Mouse (Mus musculus) forebrain, embryonic 16.5 days (tissue): ENCODE data around the gene Spef1. TPM values are rescaled to one million over a fixed set of nuclear protein-coding genes. Genes with fewer than 3 reads are reported as not detected.
A peak's percentile ranks its signal among the peaks of the same experiment; 100 is the strongest.

ENCODE experiments used
- ATAC-seq: fragments of 200-750 bp; cut with Nextera tagmentation; 2 replicates; pipeline ENCODE4 v1.8.0; 2017; ENCODE audit warnings: mild to moderate bottlenecking, moderate library complexity
- H3K27ac ChIP-seq: fragments of 300-500 bp; sonication (generic); 2 replicates; pipeline ENCODE4 v1.5.1; 2014; ENCODE audit warnings: low read length, control low read depth
- H3K27me3 ChIP-seq: fragments of 300-500 bp; sonication (generic); replicated peaks from 2 replicates; pipeline ENCODE4 v1.6.1; 2014; ENCODE audit warnings: low read length; ENCODE audit not compliant: control insufficient read depth, insufficient read depth
- H3K36me3 ChIP-seq: fragments of 300-500 bp; sonication (generic); 2 replicates; pipeline ENCODE4 v1.6.1; 2014; ENCODE audit not compliant: control insufficient read depth, insufficient read depth
- H3K4me1 ChIP-seq: fragments of 300-500 bp; sonication (generic); replicated peaks from 2 replicates; pipeline ENCODE4 v1.6.1; 2014; ENCODE audit warnings: low read length; ENCODE audit not compliant: control insufficient read depth, insufficient read depth
- H3K4me2 ChIP-seq: fragments of 300-500 bp; sonication (generic); 2 replicates; pipeline ENCODE4 v1.6.1; 2014; ENCODE audit warnings: mild to moderate bottlenecking, low read length, control low read depth
- H3K4me3 ChIP-seq: fragments of 300-500 bp; sonication (generic); replicated peaks from 2 replicates; pipeline ENCODE4 v1.5.1; 2014; ENCODE audit warnings: mild to moderate bottlenecking, low read length, control low read depth
- H3K9ac ChIP-seq: fragments of 300-500 bp; sonication (generic); replicated peaks from 2 replicates; pipeline ENCODE4 v1.6.1; 2014; ENCODE audit warnings: low read depth, low read length, control low read depth
- H3K9me3 ChIP-seq: fragments of 300-500 bp; sonication (generic); 2 replicates; pipeline ENCODE4 v1.6.1; 2016; ENCODE audit warnings: low read length; ENCODE audit not compliant: control insufficient read depth
- WGBS: fragments of 180-500 bp; shearing (Covaris S2); extraction: QIAGEN DNeasy Blood & Tissue Kit; methylation state at CpG from one replicate; pipeline ENCODE4 v1.1.7; 2014; 5-methylcytosine and 5-hydroxymethylcytosine counted together
- polyA plus RNA-seq: library from polyadenylated mRNA; unstranded; fragments of >200 nt; fragmentation: Nextera tagmentation; extraction: Ambion mirVana; gene quantifications from 2 replicates; pipeline ENCODE4 v1.2.1, GENCODE M21; 2015

The Spef1 gene
- polyA plus RNA-seq, 1 experiment from 2014 or later = 12.6 TPM

DNA sequence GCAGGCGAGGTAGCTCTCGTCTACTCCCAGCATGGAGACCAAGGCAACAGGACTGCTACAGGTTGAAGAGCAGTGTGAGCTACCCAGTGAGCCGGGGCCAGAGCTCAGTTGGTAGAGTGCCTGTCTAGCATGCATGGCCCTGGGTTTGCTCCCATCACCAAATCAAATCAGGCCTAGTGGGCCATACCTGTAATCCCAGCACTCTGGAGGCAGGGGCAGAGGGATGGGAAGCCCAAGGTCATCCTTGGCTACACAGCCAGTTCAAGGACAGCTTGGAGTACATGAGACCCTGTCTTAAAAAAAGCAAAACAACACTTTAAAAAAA, 37.9 kb downstream of the Spef1 start:
- Histone ChIP-seq H3K4me2 (no peak overlapping the region), H3K36me3 (peaks cover 23% of the 10 kb centered on the region)

DNA sequence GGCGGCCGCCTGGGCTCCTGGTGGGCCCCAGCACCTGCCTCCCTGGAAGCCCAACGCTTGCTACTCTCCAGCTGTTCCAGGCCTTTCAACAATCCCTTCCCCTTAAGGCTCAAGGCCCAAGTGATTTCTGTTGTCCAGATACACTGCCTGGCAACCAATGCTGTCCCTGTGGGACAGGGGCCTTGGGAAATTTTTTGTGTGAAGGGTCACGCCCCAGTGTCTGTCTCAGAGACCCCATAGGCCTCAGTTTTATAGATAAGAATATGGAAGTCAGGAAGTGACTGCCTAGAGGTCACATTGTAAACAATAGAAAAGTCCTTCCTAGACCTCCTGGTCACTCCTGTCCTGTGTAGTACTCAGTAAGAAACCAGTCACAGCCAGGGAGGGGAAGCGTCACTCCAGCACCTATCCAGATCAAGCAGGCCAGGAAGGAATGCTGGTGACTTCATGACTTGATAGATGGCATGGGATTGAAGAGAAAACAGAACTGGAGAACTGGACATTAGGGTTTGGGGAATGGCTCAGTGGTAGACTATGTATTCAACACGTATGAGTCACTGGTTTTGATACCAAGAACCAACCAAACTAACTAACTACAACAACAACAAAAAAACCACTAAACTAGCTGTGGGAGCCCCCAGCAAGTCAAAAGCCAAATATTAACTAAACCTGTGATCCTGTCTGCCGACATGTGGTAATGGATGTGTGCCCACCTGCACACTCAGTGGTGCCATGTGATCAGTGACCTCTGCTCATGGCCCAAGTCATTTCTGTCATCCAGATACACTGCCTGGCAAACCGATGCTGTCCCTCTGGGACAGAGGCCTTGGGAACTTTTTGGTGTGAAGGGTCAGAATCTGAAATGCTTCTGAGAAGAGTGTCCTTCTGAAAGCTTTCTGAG, 38.5 kb downstream of the Spef1 start:
- Histone ChIP-seq H3K27ac (no peak overlapping the region), H3K4me2 (no peak overlapping the region), H3K9ac (no peak overlapping the region), H3K9me3 (no peaks in the 10 kb centered on the region), H3K27me3 (no peaks in the 10 kb centered on the region), H3K4me3 (no peak overlapping the region), H3K4me1 (no peaks in the 10 kb centered on the region), H3K36me3 (peaks cover 23% of the 10 kb centered on the region)
- WGBS = 92% methylated on average over 8 of the region's 8 CpGs
- no peak for ATAC-seq

More for the DNA sequence above, 37.9 kb downstream of the Spef1 start:
- Histone ChIP-seq H3K4me3 (no peak overlapping the region), H3K9ac (no peak overlapping the region), H3K27me3 (no peaks in the 10 kb centered on the region), H3K27ac (no peak overlapping the region), H3K4me1 (no peaks in the 10 kb centered on the region), H3K9me3 (no peaks in the 10 kb centered on the region)
- ATAC-seq = no peak
- 99% methylated on average over 3 of the region's 3 CpGs for WGBS

DNA sequence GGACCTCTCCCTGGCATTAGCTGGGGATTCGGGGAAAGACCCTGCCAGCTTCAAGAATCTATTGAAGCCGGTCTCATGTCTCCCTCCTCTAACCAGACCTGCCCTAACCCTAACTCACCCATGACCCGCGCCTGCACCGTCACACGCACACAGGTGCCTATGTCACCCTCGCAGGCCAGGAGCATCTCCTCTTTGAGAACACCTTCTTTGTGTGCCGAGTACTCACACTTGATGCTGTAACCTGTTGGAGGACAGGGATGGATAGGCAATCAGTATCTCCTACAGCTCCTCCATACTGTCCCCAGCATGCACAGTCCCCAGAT, 40.1 kb downstream of the Spef1 start:
- Histone ChIP-seq H3K27ac (no peak overlapping the region), H3K27me3 (no peaks in the 10 kb centered on the region), H3K4me2 (no peak overlapping the region), H3K36me3 (peaks cover 18% of the 10 kb centered on the region), H3K9ac (no peak overlapping the region), H3K4me3 (no peak overlapping the region), H3K4me1 (no peaks in the 10 kb centered on the region), H3K9me3 (no peaks in the 10 kb centered on the region)
- WGBS = 91% methylated on average over 8 of the region's 8 CpGs
- no peak for ATAC-seq

GRCm38 (mm10) chr2:131146193-131147042, 40.7 kb downstream of the Spef1 start:
- peaks cover 18% of the 10 kb centered on the region for H3K36me3 ChIP-seq

DNA sequence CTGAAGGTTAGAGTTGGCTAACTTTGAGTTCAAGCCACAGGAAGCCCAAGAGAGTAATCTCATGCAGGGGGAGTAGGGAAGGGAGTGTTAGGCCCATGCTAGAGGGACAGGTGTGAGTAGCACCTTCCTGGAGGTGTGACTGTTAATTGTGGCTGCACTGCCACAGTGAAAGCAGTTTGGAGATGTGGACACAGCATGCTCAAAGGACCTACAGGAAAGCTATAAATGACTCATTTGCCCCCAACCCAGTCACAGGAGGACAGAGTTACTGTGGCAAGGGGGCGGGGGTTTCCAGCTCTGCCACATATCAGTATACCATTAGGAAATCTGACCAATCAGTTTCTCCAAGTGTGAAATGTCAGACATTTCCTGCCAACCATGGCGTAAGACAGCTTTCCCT, 41.5 kb downstream of the Spef1 start:
- Histone ChIP-seq H3K9ac (no peak overlapping the region), H3K4me1 (no peaks in the 10 kb centered on the region), H3K9me3 (no peaks in the 10 kb centered on the region), H3K4me2 (no peak overlapping the region), H3K36me3 (peaks cover 16% of the 10 kb centered on the region), H3K27ac (no peak overlapping the region), H3K4me3 (no peak overlapping the region), H3K27me3 (no peaks in the 10 kb centered on the region)
- WGBS = 95% methylated on average over 2 of the region's 2 CpGs
- no peak for ATAC-seq

More at GRCm38 (mm10) chr2:131146193-131147042, 40.7 kb downstream of the Spef1 start:
- 93% methylated on average over 21 of the region's 21 CpGs for WGBS
- Histone ChIP-seq H3K4me1 (no peaks in the 10 kb centered on the region), H3K4me3 (no peak overlapping the region), H3K4me2 (no peak overlapping the region), H3K27ac (no peak overlapping the region), H3K9me3 (no peaks in the 10 kb centered on the region), H3K9ac (no peak overlapping the region), H3K27me3 (no peaks in the 10 kb centered on the region)
- ATAC-seq = no peak

DNA sequence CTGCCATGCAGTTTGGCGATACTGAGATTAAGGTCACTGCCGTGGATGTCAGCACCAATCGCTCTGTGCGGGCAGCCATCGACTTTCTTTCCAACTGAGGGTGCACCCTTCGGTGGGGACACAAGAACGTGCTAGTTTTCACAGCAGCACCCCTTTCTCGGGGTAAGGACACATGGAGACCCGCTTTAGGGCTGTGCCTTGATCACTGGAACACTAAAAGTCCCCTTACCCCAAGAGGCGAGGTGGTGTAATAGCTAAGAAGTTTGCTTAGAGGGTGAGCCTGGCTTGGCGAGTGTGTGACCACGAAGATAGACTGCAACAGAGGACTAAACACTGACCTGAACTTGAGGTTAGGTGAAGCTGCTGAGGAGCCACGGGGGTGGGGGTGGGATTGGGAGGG, 42.0 kb downstream of the Spef1 start:
- Histone ChIP-seq H3K4me1 (no peaks in the 10 kb centered on the region), H3K4me3 (no peak overlapping the region), H3K27ac (no peak overlapping the region), H3K36me3 (peaks cover 16% of the 10 kb centered on the region), H3K9me3 (no peaks in the 10 kb centered on the region), H3K4me2 (no peak overlapping the region), H3K9ac (no peak overlapping the region), H3K27me3 (no peaks in the 10 kb centered on the region)
- ATAC-seq = no peak
- WGBS = 73% methylated on average over 13 of the region's 13 CpGs

GRCm38 (mm10) chr2:131143007-131143780, 43.9 kb downstream of the Spef1 start:
- no peak overlapping the region for H3K9ac ChIP-seq
- H3K4me2 ChIP-seq = no peak overlapping the region
- no peak overlapping the region for H3K4me3 ChIP-seq
- WGBS = 67% methylated on average over 22 of the region's 22 CpGs
- no peaks in the 10 kb centered on the region for H3K4me1 ChIP-seq
- peaks cover 12% of the 10 kb centered on the region for H3K36me3 ChIP-seq
- ATAC-seq = peak; percentile 5; the same call in 1 of the 2 replicates
- no peaks in the 10 kb centered on the region for H3K27me3 ChIP-seq
- no peaks in the 10 kb centered on the region for H3K9me3 ChIP-seq
- H3K27ac ChIP-seq = no peak overlapping the region

GRCm38 (mm10) chr2:131142592-131142991, 44.5 kb downstream of the Spef1 start:
- no peak overlapping the region for H3K27ac ChIP-seq
- 30% methylated on average over 18 of the region's 18 CpGs for WGBS
- H3K9ac ChIP-seq = no peak overlapping the region
- no peaks in the 10 kb centered on the region for H3K27me3 ChIP-seq
- H3K4me2 ChIP-seq = no peak overlapping the region
- peak; percentile 40; the same call in 1 of the 2 replicates for ATAC-seq
- H3K36me3 ChIP-seq = peaks cover 10% of the 10 kb centered on the region
- H3K4me3 ChIP-seq = no peak overlapping the region
- no peaks in the 10 kb centered on the region for H3K4me1 ChIP-seq
- H3K9me3 ChIP-seq = no peaks in the 10 kb centered on the region
